Mouse (Mus musculus) hindbrain, embryonic 16.5 days (tissue): ENCODE results near the gene Tmem45a2. TPM values are rescaled to one million over a fixed set of nuclear protein-coding genes. Genes with fewer than 3 reads are reported as not detected.

ENCODE experiments used
- ATAC-seq: fragments of 200-750 bp; cut with Nextera tagmentation; 2 replicates; pipeline ENCODE4 v1.8.0; 2017; ENCODE audit warnings: moderate TSS enrichment, moderate library complexity
- H3K27ac ChIP-seq: fragments of 300-500 bp; sonication (generic); 2 replicates; pipeline ENCODE4 v1.5.1; 2014; ENCODE audit warnings: low read depth, mild to moderate bottlenecking, control low read depth, low read length, moderate library complexity
- H3K27me3 ChIP-seq: fragments of 300-500 bp; sonication (generic); replicated peaks from 2 replicates; pipeline ENCODE4 v1.6.1; 2014; ENCODE audit warnings: low read length; ENCODE audit not compliant: control insufficient read depth, insufficient read depth
- H3K36me3 ChIP-seq: fragments of 300-500 bp; sonication (generic); 2 replicates; pipeline ENCODE4 v1.6.1; 2014; ENCODE audit warnings: mild to moderate bottlenecking, low read length, moderate library complexity, mixed read lengths; ENCODE audit not compliant: control insufficient read depth, insufficient read depth
- H3K4me1 ChIP-seq: fragments of 300-500 bp; sonication (generic); 2 replicates; pipeline ENCODE4 v1.6.1; 2014; ENCODE audit warnings: low read depth, low read length; ENCODE audit not compliant: control insufficient read depth, insufficient read depth
- H3K4me2 ChIP-seq: fragments of 300-500 bp; sonication (generic); 2 replicates; pipeline ENCODE4 v1.6.1; 2014; ENCODE audit warnings: mild to moderate bottlenecking, low read length, control low read depth, moderate library complexity
- H3K4me3 ChIP-seq: fragments of 300-500 bp; sonication (generic); 2 replicates; pipeline ENCODE4 v1.5.1; 2014; ENCODE audit warnings: mild to moderate bottlenecking, low read length, control low read depth, moderate library complexity
- H3K9ac ChIP-seq: fragments of 300-500 bp; sonication (generic); 2 replicates; pipeline ENCODE4 v1.6.1; 2014; ENCODE audit warnings: low read depth, mild to moderate bottlenecking, control low read depth, low read length, moderate library complexity
- H3K9me3 ChIP-seq: fragments of 300-500 bp; sonication (generic); 2 replicates; pipeline ENCODE4 v1.6.1; 2014; ENCODE audit warnings: mild to moderate bottlenecking, low read length, moderate library complexity; ENCODE audit not compliant: control insufficient read depth
- WGBS: fragments of 180-500 bp; shearing (Covaris S2); extraction: QIAGEN DNeasy Blood & Tissue Kit; methylation state at CpG from one replicate; pipeline ENCODE4 v1.1.7; 2014; 5-methylcytosine and 5-hydroxymethylcytosine counted together
- polyA plus RNA-seq: library from polyadenylated mRNA; unstranded; fragments of >200 nt; fragmentation: Nextera tagmentation; extraction: Ambion mirVana; gene quantifications from 2 replicates; pipeline ENCODE4 v1.2.1, GENCODE M21; 2015

Gene Tmem45a2
- polyA plus RNA-seq: 0.06 and 0.24 TPM in 2 replicates

DNA sequence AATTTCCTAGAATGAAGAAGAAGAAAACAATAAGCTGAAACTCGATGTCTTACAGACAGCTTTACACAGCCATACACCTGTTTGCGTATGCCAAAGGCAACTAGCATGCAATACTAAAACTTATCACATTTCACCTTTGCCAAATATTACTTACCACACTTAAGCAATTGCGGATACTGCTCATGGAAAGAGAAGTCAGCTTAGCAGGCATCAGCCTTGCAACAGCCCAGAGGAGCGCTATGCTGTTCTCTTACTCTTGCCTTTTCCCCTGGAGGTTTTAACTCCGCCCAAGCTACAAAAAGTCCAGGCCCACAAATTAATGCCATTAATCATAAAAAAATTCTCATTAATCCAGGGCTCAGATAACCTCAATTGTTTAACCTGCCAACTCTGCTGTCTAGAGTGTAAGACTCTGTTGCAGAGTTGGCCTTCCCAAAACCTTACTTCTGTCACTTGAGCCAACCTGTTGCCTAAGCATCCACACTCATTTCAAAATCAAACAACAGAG lies at the start of gene Tmem45a2:
Gene Tmem45a2 (minus strand): TSS at position 241 of the 508 bp plus-strand sequence.
- Histone ChIP-seq H3K9me3 (no peaks in the 10 kb centered on the region), H3K4me3 (no peak within 1 kb of the TSS), H3K4me2 (no peak within 1 kb of the TSS), H3K4me1 (no peaks in the 10 kb centered on the region), H3K27ac (no peak within 1 kb of the TSS), H3K27me3 (no peaks in the 10 kb centered on the region), H3K36me3 (no peaks in the 10 kb centered on the region), H3K9ac (no peak within 1 kb of the TSS)
- ATAC-seq: no peak
- WGBS: 94% methylated on average over 5 of the region's 5 CpGs

DNA sequence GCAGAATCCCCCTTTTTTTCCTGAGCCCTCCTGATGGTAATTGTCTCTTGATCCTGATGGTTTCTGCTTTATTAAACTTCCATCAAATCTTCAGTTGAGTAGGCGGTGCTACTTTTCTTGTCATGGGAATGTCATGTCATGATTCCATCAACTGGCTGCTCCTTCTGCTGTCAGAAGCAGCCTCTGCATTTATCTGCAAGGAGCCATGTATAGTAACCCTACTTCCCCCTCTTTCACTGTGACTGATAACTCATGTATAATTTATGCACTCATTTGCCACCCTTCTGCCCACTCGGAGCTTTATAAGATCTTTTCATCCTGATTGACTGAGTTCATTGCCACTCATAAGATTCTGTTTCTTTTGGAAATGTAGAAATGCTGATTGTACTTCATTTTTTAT lies 46.4 kb upstream of the Tmem45a2 start:
- 74% methylated on average over 2 of the region's 2 CpGs for WGBS
- no peak for ATAC-seq

DNA sequence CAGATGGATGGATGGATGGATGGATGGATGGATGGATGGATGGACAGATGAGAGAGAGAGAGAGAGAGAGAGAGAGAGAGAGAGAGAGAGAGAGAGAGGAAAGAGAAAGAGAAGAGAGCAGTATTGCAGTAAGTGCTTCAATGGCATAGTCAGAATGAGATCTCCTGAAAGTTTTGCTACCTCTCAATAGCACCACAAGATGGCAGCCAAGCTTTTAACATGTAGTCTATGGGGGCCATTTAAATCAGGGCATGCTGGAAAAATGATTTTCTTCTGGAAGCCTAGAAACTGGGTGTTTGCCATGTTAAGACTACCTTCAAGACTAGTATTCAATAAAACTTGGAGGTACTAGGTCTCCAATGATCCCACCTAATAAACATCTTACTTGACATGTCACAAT lies 44.9 kb upstream of the Tmem45a2 start:
- no peaks in the 10 kb centered on the region; the same call in 1 of the 2 replicates for H3K27me3 ChIP-seq
- no peak for ATAC-seq
- no peaks in the 10 kb centered on the region; the same call in 1 of the 2 replicates for H3K9me3 ChIP-seq
- no peaks in the 10 kb centered on the region for H3K36me3 ChIP-seq
- no peak overlapping the region for H3K4me3 ChIP-seq
- no peak overlapping the region for H3K9ac ChIP-seq
- no peak overlapping the region for H3K27ac ChIP-seq
- no peak overlapping the region for H3K4me2 ChIP-seq
- no peaks in the 10 kb centered on the region for H3K4me1 ChIP-seq

More for the DNA sequence above, 46.4 kb upstream of the Tmem45a2 start:
- Histone ChIP-seq H3K9ac (no peak overlapping the region), H3K27ac (no peak overlapping the region), H3K9me3 (no peaks in the 10 kb centered on the region; the same call in 1 of the 2 replicates), H3K36me3 (no peaks in the 10 kb centered on the region), H3K4me3 (no peak overlapping the region), H3K4me2 (no peak overlapping the region), H3K27me3 (no peaks in the 10 kb centered on the region; the same call in 1 of the 2 replicates), H3K4me1 (peaks cover under 1% of the 10 kb centered on the region)

DNA sequence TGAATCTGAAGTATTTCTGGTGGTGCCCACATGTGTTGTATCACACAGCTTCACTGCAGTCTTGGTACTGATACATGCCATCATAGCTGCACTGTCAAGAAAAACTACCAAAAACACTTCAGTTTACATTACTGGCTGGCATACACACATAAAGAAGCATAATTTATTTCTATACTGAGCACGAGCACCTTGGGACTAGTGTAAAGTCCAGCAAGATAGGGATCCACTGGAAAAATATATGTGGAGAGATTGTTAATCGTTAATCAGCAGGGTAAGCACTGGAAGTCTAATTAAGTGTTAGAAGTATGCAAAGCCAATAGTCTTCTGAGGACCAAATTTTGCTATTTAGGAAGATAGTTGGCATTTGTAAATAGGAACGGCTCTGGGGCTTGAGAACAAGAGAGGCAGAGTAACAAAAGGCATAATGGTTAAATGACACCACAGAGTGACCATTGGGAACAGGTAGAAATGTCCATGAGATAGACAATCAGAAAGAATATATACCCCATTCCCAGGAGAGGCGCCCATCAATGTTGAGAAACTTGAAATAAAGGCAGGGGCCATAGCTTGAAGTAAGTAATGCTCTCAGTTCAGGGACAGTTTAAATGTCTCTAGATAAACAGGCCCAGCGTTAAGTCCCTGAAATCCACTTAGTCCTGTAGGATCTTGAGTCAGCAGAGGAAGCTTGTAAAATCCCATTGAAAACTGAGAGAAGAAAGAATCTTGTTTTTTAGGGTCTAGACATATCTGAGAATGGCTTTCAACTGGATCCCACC lies 35.2 kb upstream of the Tmem45a2 start:
- H3K36me3 ChIP-seq: no peaks in the 10 kb centered on the region
- WGBS: 83% methylated on average over 5 of the region's 5 CpGs
- no peaks in the 10 kb centered on the region for H3K9me3 ChIP-seq
- no peak overlapping the region for H3K4me2 ChIP-seq
- no peak overlapping the region for H3K27ac ChIP-seq
- no peak overlapping the region for H3K4me3 ChIP-seq
- no peak for ATAC-seq
- H3K4me1 ChIP-seq: no peaks in the 10 kb centered on the region
- H3K27me3 ChIP-seq: no peaks in the 10 kb centered on the region
- H3K9ac ChIP-seq: no peak overlapping the region

DNA sequence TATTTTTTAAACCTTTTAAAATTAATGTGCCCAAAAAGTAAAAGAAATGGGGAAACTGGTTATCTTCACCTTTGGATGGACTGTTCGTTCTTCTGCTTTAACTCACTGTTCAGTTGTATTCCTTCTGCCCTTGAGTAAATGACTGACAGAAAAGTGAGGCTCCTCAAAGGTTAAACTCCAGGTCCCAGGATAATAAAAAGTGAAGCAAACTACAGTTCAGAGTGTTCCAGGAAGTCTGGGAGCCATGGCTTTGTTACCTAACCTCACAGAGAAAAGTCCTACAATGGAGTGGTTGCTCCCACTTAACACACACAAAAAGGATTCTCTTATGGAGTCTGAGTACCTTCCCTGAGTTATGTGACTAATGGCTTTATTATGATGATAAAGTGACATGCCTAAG lies 30.0 kb upstream of the Tmem45a2 start:
- H3K4me2 ChIP-seq: no peak overlapping the region
- H3K4me3 ChIP-seq: no peak overlapping the region
- no peaks in the 10 kb centered on the region for H3K9me3 ChIP-seq
- H3K27me3 ChIP-seq: no peaks in the 10 kb centered on the region
- no peak overlapping the region for H3K27ac ChIP-seq
- no peaks in the 10 kb centered on the region for H3K36me3 ChIP-seq
- H3K4me1 ChIP-seq: no peaks in the 10 kb centered on the region
- no peak for ATAC-seq
- H3K9ac ChIP-seq: no peak overlapping the region
- WGBS: 90% methylated on average over 1 of the region's 1 CpGs

DNA sequence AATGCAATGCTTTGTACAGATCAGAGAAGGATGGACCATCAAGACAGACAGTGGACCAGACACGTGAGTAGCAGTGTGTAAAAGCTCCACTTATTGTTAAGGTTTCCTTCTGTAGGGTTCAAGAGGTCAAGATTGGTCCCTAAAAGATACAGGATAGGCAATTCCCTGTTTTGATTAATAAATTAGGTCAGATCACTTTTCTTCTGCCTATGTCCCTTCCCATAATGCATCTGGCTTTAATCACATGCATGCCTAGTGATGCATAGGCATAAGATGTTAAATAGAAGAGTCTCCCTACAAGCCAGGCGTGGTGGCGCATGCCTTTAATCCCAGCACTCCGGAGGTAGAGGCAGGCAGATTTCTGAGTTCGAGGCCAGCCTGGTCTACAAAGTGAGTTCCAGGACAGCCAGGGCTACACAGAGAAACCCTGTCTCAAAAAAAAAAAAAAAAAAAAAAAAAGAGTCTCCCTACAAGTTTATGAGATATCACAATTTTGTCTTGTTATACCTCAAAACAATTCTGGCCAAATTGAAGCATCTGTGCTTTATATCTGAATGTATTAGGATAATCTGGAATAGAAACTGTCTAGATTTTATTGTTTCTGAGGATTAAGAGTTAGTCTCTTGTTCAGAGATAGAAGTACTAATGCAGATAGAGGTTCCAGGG lies 28.5 kb upstream of the Tmem45a2 start:
- Histone ChIP-seq H3K27ac (no peak overlapping the region), H3K4me2 (no peak overlapping the region), H3K36me3 (no peaks in the 10 kb centered on the region), H3K4me3 (no peak overlapping the region), H3K27me3 (no peaks in the 10 kb centered on the region), H3K9me3 (no peaks in the 10 kb centered on the region), H3K4me1 (no peaks in the 10 kb centered on the region), H3K9ac (no peak overlapping the region)
- 81% methylated on average over 5 of the region's 5 CpGs for WGBS
- no peak for ATAC-seq

DNA sequence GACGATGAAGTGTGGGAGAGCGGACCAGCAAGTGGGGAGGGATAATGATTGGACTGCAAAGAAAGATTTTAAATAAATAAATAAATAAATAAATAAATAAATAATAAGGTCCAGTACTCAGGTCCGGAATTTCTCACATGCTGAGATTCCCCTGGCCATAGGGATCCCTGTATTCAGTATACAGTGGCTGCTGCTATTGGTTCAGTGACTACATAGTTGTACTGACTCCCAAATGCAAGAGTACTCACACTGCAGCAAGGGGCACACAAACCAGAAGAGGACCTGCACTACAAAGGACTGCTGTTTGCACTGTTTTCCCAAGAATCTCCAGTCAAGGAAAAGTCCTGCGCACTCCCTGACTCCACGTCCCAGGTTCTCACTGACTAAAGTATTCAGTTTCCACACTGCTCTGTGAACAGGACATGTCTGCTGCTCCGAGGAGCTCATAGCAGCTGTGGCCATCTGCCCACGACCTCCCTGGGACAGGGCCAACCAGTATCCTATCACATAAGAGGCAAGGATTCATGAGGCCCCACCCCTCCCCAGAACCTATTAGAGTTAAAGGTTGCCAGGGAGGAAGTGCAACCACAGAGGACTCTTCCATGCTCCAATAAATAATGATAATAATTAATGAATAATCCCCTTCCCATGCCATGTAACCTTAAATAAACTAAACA lies 27.4 kb upstream of the Tmem45a2 start:
- Histone ChIP-seq H3K27ac (no peak overlapping the region), H3K9me3 (no peaks in the 10 kb centered on the region), H3K9ac (no peak overlapping the region), H3K4me1 (no peaks in the 10 kb centered on the region), H3K27me3 (no peaks in the 10 kb centered on the region), H3K36me3 (no peaks in the 10 kb centered on the region), H3K4me3 (no peak overlapping the region), H3K4me2 (no peak overlapping the region)
- no peak for ATAC-seq
- WGBS: 68% methylated on average over 7 of the region's 7 CpGs

DNA sequence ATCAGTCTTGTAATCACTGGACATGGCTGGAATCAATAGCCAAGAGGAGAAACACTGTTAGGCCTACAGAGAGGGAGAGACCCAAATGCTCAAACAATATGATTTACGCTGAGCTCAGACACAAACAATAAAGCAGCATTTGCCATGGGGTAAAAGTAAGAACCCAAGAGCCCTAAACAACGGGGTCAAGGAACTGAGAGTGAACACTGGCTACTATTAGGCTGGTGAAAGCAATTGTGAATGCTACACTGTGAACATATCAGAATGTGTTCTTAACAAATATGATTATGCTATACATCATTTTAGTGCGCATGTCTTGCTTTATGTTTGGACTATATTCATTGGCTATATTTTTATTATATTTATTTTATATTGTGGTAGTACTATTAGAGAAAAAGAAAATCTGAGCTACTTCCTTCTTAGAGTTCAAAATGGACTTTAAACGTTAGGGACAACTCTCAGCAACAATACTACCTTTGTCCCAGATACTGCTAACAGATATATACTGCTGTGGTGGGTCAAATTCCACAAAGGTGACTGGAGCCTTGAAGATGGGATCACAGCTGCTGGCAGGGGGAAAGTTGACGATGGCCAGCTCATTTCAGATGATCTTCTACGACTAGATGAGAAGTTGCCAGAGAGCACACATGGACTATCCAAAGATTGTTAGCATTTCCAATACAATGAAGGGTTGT lies 21.9 kb upstream of the Tmem45a2 start:
- no peak overlapping the region for H3K9ac ChIP-seq
- H3K36me3 ChIP-seq: no peaks in the 10 kb centered on the region
- 77% methylated on average over 6 of the region's 6 CpGs for WGBS
- no peaks in the 10 kb centered on the region for H3K27me3 ChIP-seq
- no peak overlapping the region for H3K4me3 ChIP-seq
- no peak overlapping the region for H3K4me2 ChIP-seq
- no peak overlapping the region for H3K27ac ChIP-seq
- H3K9me3 ChIP-seq: no peaks in the 10 kb centered on the region
- 0 out of 2 replicates have a peak, but pooled peaks have one; percentile 4 for ATAC-seq
- H3K4me1 ChIP-seq: no peaks in the 10 kb centered on the region
